Mouse (Mus musculus) B cell, adult 67 days (primary cell): Measurements from ENCODE around the gene Eif5. TPM values are rescaled to one million over a fixed set of nuclear protein-coding genes. Genes with fewer than 3 reads are reported as not detected.

Experiments used
- total RNA-seq, 2 experiments: library from RNA; stranded (reverse); gene quantifications; 4 replicates each; pipeline ENCODE4 v1.2.4; 2023

Gene Eif5
- 1,000 to 10,000 TPM in 1 of 2 experiments, 100 to 1,000 TPM in 1; 905 to 1,049 TPM for total RNA-seq

DNA sequence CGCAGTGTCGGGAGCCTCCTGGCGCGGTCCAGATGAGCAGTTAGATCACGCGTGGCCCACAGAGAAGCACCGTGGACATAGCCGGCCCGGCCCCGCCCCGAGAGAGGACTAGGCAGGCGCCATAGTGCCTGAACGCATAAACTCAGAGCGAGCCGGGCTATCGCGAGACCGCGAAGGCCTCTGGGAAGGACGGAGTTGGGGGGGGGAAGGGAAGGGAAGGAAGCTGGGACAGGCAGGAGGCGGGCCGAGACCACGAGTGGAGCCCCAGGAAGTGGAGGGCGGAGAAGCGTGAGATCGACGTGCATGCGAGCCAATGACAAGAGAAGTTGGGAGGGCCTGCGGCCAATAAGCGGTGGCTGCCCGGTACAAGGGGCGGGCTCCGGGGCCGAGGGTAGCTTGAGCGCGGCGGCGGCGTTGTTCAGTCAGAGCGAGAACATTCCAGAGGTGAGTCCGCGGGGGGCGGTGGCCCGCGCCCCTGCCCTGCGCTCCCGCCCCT lies at the start of gene Eif5:
TSS of gene Eif5 (plus strand) at position 221 of the 496 bp plus-strand sequence.

DNA sequence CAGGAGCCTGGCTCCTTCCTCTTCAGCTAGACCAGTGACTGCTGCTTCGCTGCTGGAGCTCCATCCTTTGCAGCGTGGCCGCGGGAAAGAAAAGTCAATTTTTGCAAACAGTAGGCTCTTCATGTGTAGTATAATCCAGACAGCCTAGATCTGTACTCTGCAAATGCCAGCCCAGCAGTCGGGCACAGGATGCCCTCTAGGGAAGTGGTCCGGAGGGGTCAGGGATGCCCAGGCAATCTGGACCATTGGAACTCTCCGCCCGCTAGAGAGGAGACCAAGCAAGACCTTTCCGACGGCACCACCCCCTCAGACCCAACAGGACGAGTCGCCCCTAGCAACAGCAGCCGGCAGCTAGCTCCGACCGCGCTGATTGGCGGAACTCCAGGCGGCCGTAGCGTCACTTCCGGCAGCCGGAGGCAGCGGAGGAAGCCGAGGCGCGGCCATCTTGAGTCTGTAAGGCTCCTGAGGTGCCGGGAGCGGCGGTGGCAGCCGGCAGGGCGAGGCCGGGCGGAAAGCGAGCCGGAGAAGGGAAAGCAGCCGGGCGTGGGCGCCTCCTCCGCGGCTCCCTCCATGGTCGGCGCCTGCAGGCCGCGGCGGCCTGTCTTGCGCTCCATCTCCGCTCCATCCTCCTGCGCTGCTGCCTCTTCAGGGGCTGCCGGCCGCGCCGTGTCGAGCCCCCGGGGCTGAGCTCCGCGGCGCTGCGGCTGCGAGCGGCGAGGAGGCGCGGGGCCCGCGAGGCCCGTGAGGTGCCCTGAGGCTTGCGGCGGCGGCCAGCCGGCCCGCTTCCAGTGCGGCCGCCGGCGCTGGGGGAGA lies 36.5 kb downstream of the Eif5 start, which contains the start of gene Mark3:
TSS of gene Mark3 (plus strand) at position 450 of the 813 bp plus-strand sequence.

Other genes starting within 250 kb of the Eif5 start
- 10 to 100 TPM in 1 of 2 experiments, 1 to 10 TPM in 1; 8.5 to 16.5 TPM for gene Cdc42bpb, start 160.3 kb upstream of the Eif5 start, total RNA-seq
- gene Lbhd2, start 131.2 kb upstream of the Eif5 start, total RNA-seq: not detected
- under 1 TPM in 1 of 2 experiments, not detected in 1; 0.84 TPM for gene Exoc3l4, start 121.0 kb upstream of the Eif5 start, total RNA-seq
- 1 to 10 TPM; 1.2 to 5.5 TPM for gene Tnfaip2, start 95.5 kb upstream of the Eif5 start, total RNA-seq
- not detected for gene Gm266, start 52.2 kb upstream of the Eif5 start, total RNA-seq
- gene Mark3, start 36.5 kb downstream of the Eif5 start, total RNA-seq: 10 to 100 TPM; 80.1 to 88.4 TPM
- gene Ckb, start 134.3 kb downstream of the Eif5 start, total RNA-seq: 1 to 10 TPM in 1 of 2 experiments, under 1 TPM in 1; 0.27 to 2.6 TPM
- 10 to 100 TPM; 12.2 to 14.1 TPM for gene Trmt61a, start 140.1 kb downstream of the Eif5 start, total RNA-seq
- 10 to 100 TPM; 26.5 to 27.5 TPM for gene Bag5, start 175.2 kb downstream of the Eif5 start, total RNA-seq
- 10 to 100 TPM; 26.8 to 29.0 TPM for gene Apopt1, start 175.2 kb downstream of the Eif5 start, total RNA-seq
- 10 to 100 TPM; 80.6 to 93.3 TPM for gene Klc1, start 220.8 kb downstream of the Eif5 start, total RNA-seq